Mouse (Mus musculus) thymus, postnatal 10 days (tissue): Measurements from ENCODE around the gene Casp3.

Experiments
- DNase-seq, 2 experiments: peaks; one replicate each; pipeline ENCODE4 v3.0.0; 2021; ENCODE audit warnings: low spot score in 2 of 2

Gene Casp3

GRCm38 (mm10) chr8:46606930-46607329 is 10.2 kb upstream of the Casp3 start:
- no peak for DNase-seq

GRCm38 (mm10) chr8:46611557-46611956 is 5.5 kb upstream of the Casp3 start:
- DNase-seq = no peak

GRCm38 (mm10) chr8:46612913-46613312 is 4.2 kb upstream of the Casp3 start:
- DNase-seq = no peak

- DNase-seq = no peak
These were observed 3.7 kb upstream of the Casp3 start for GRCm38 (mm10) chr8:46613377-46613776.

- peak; percentile 11 to 15 for DNase-seq
These were observed 1.2 kb upstream of the Casp3 start for GRCm38 (mm10) chr8:46615936-46616335.

- peak; percentile 6 to 50 for DNase-seq
These were observed 864 bp downstream of the Casp3 start for GRCm38 (mm10) chr8:46617690-46618620.

- no peak for DNase-seq
These were observed 1.7 kb downstream of the Casp3 start for GRCm38 (mm10) chr8:46618639-46619320.

GRCm38 (mm10) chr8:46622446-46623270 is 5.6 kb downstream of the Casp3 start:
- DNase-seq = no peak

- no peak for DNase-seq
These were observed 8.1 kb downstream of the Casp3 start for GRCm38 (mm10) chr8:46625166-46625565.

GRCm38 (mm10) chr8:46626642-46627041 is 9.6 kb downstream of the Casp3 start:
- DNase-seq = no peak

GRCm38 (mm10) chr8:46627881-46628280 is 10.8 kb downstream of the Casp3 start:
- DNase-seq = no peak

GRCm38 (mm10) chr8:46628645-46629044 is 11.6 kb downstream of the Casp3 start:
- no peak for DNase-seq

- DNase-seq = no peak
These were observed 13.3 kb downstream of the Casp3 start for GRCm38 (mm10) chr8:46630422-46630821.

- DNase-seq = no peak
These were observed 13.8 kb downstream of the Casp3 start for GRCm38 (mm10) chr8:46630932-46631331.

GRCm38 (mm10) chr8:46639010-46639571 is 22.0 kb downstream of the Casp3 start:
- DNase-seq = no peak

- DNase-seq = no peak
These were observed 22.8 kb downstream of the Casp3 start for GRCm38 (mm10) chr8:46639852-46640251.

GRCm38 (mm10) chr8:46641272-46641671 is 24.2 kb downstream of the Casp3 start:
- no peak for DNase-seq

GRCm38 (mm10) chr8:46648421-46648820 is 31.3 kb downstream of the Casp3 start:
- no peak for DNase-seq

GRCm38 (mm10) chr8:46651872-46652271 is 34.8 kb downstream of the Casp3 start:
- DNase-seq = no peak

GRCm38 (mm10) chr8:46655919-46656318 is 38.8 kb downstream of the Casp3 start:
- no peak for DNase-seq

GRCm38 (mm10) chr8:46671496-46671895 is 54.4 kb downstream of the Casp3 start:
- peak; percentile 22 to 62 for DNase-seq
